ENCODE assay signal across 27 mouse cellular contexts in genomic region chr15:77628647-77629046, GRCm38 (mm10). TPM values are rescaled to one million over a fixed set of nuclear protein-coding genes. Genes with fewer than 3 reads are reported as not detected.
DNase-seq lines count a peak whose midpoint lies in the region; ATAC-seq and TF ChIP-seq lines count a peak whose summit lies in the region.
"Not testable (repeated sequence)": the region's sequence is repeated elsewhere in the genome, so short reads cannot be mapped to it uniquely, and the experiment has no call there.
"Had no signal": no experiment of that assay in that cellular context is flagged by ENCODE, and none has a peak within 500 bp of the region (broad histone marks: within the 10 kb centered on the region; RNA-seq: fewer than 3 reads in every experiment).

No protein-coding gene starts in this region.

- not testable (repeated sequence) for TF ChIP-seq EP300 in CH12.LX (IDR thresholded peaks at IDR 0.05; ENCODE audit: low read length)

- H3K4me2 ChIP-seq in CH12.LX (ENCODE audit: insufficient read depth, low read depth, poor library complexity, severe bottlenecking); intestine, postnatal 0 days (replicated peaks; ENCODE audit: low read depth): not testable (repeated sequence)

- H3K9ac ChIP-seq in CH12.LX (ENCODE audit: insufficient read depth, low read depth); intestine, postnatal 0 days (ENCODE audit: low read depth, low read length); liver, adult 2 months (ENCODE audit: low read depth, low read length): not testable (repeated sequence)

- TF ChIP-seq RAD21 in CH12.LX (IDR thresholded peaks at IDR 0.05; ENCODE audit: low read depth, low read length) = peak; percentile 20

- not testable (repeated sequence) for DNase-seq in CH12.LX (ENCODE audit: extremely low read depth)
- peak; percentile 5 for DNase-seq in embryo, embryonic 10.5 days (ENCODE audit: low spot score)
- DNase-seq in heart, embryonic 10.5 days (ENCODE audit: low spot score) = peak; percentile 65
- DNase-seq in kidney, postnatal 14 days = peak; percentile 14
- DNase-seq in liver, adult 2 months (ENCODE audit: extremely low read depth, low read depth, low spot score) = peak; percentile 45
- DNase-seq in lung, postnatal 36 days = peak; percentile 24

- H3K9me3 ChIP-seq in CH12.LX (replicated peaks; ENCODE audit: low read length); heart, embryonic 10.5 days; intestine, postnatal 0 days (ENCODE audit: control insufficient read depth): not testable (repeated sequence)

- peak in 1 of 2 experiments; percentile 29; a peak in 1 of 4 replicates for TF ChIP-seq CTCF in CH12.LX (conservative IDR thresholded peaks at IDR 0.05 in 1 of 2, IDR thresholded peaks at IDR 0.05 in 1 of 2; ENCODE audit: low read depth in 2 of 2, low read length in 2 of 2)
- peak; percentile 68 for TF ChIP-seq CTCF in intestine, postnatal 0 days (IDR thresholded peaks at IDR 0.05; ENCODE audit: low read depth)
- peak; percentile 65 for TF ChIP-seq CTCF in liver, adult 2 months (IDR thresholded peaks at IDR 0.05; ENCODE audit: low read depth, low read length)

- not testable (repeated sequence) for TF ChIP-seq POLR2A in CH12.LX (IDR thresholded peaks at IDR 0.05; ENCODE audit: low read depth, low read length); liver, adult 2 months (IDR thresholded peaks at IDR 0.05; ENCODE audit: extremely low read depth, insufficient read depth, low read length)

- H3K4me3 ChIP-seq in CH12.LX (replicated peaks in 1 of 3; ENCODE audit: low read depth in 2 of 3, low read length in 2 of 3, poor library complexity in 1 of 3); heart, embryonic 10.5 days; intestine, postnatal 0 days (ENCODE audit: low read depth, low read length); liver, adult 2 months (ENCODE audit: insufficient read depth, low read depth, low read length): not testable (repeated sequence)

- WGBS in heart, embryonic 10.5 days = 52% methylated on average over 9 of the region's 9 CpGs
- WGBS in intestine, postnatal 0 days = 49% methylated on average over 9 of the region's 9 CpGs
- WGBS in liver, adult 2 months = 46% methylated on average over 9 of the region's 9 CpGs

- dilution Hi-C loops in CH12.LX (cut with MboI; ENCODE audit: extremely low pct_ligation_motif_present, extremely low pct_unique_long_range_greater_than_20kb, low sequenced_read_pairs) = not testable (repeated sequence)

- peak; percentile 71 for ATAC-seq in intestine, postnatal 0 days

- H3K36me3 ChIP-seq in CH12.LX (replicated peaks in 1 of 2; ENCODE audit: control insufficient read depth in 1 of 2, insufficient read depth in 1 of 2, low read length in 1 of 2); heart, embryonic 10.5 days; intestine, postnatal 0 days (ENCODE audit: control insufficient read depth, insufficient read depth); liver, adult 2 months (ENCODE audit: control insufficient read depth, insufficient read depth, low read length): not testable (repeated sequence)

- not testable (repeated sequence) for H3K27ac ChIP-seq in CH12.LX (ENCODE audit: insufficient read depth, low read depth); heart, embryonic 10.5 days; intestine, postnatal 0 days (ENCODE audit: low read depth, low read length); liver, adult 2 months (replicated peaks; ENCODE audit: insufficient read depth, low read depth, low read length)

- not testable (repeated sequence) for H3K79me2 ChIP-seq in CH12.LX (replicated peaks; ENCODE audit: control insufficient read depth, extremely low read depth, insufficient read depth, poor library complexity, severe bottlenecking); liver, adult 2 months (ENCODE audit: control insufficient read depth, insufficient read depth, low read length)

- peaks cover 45 to 75% of the 10 kb centered on the region in 2 experiments for H3K4me1 ChIP-seq in CH12.LX (ENCODE audit: control insufficient read depth in 1 of 2, insufficient read depth in 2 of 2)
- H3K4me1 ChIP-seq in heart, embryonic 10.5 days; intestine, postnatal 0 days (replicated peaks; ENCODE audit: control insufficient read depth, insufficient read depth, low read length); liver, adult 2 months (ENCODE audit: control insufficient read depth, insufficient read depth, low read length): not testable (repeated sequence)

- H3K27me3 ChIP-seq in CH12.LX (replicated peaks); heart, embryonic 10.5 days (ENCODE audit: insufficient read depth, poor library complexity, severe bottlenecking); intestine, postnatal 0 days (replicated peaks; ENCODE audit: control insufficient read depth, insufficient read depth, low read length); liver, adult 2 months (ENCODE audit: control insufficient read depth, insufficient read depth, low read length): not testable (repeated sequence)

- in situ Hi-C loops in CH12.LX (cut with MboI; ENCODE audit: low pct_ligation_motif_present, low pct_unique_long_range_greater_than_20kb, low sequenced_read_pairs) = not testable (repeated sequence)

TF ChIP-seq in CH12.LX, 34 proteins besides CTCF, POLR2A, EP300 and RAD21:
- peak; percentile 23 for TF ChIP-seq SMC3 (IDR thresholded peaks at IDR 0.05; ENCODE audit: low read depth, low read length)

RNA-seq across cellular contexts. Expression of gene Apol11b, which starts 14.4 kb away (rescaled TPM):
- 0.04 and 0.08 TPM in 2 replicates for total RNA-seq in CH12.LX (2012; rRNA removed)
- total RNA-seq in CH12.LX (2014; rRNA removed) = 0.26 TPM in 1 of 2 replicates, not detected in the other
- polyA plus RNA-seq in CH12.LX (2012; ENCODE audit: insufficient read length, low read depth) = 0.19 TPM in 1 of 2 replicates, not detected in the other
- not detected in 2 replicates for polyA plus RNA-seq in heart, embryonic 10.5 days (2016; fragmentation: Nextera tagmentation; extraction: Ambion mirVana)
- not detected in 2 replicates for polyA plus RNA-seq in intestine, postnatal 0 days (2015; fragmentation: Nextera tagmentation; extraction: Ambion mirVana)
- 0.27 and 0.37 TPM in 2 replicates for total RNA-seq in liver, adult 2 months (2014; rRNA removed)
- polyA plus RNA-seq in liver, adult 2 months (2012; rRNA removed) = 0.04 TPM in 1 of 2 replicates, not detected in the other
- total RNA-seq: granulocyte monocyte progenitor cell, adult 5-6 weeks; layer of hippocampus, postnatal 36 days; left cerebral cortex, postnatal 10 days; megakaryocyte progenitor cell, adult 5-6 weeks had no signal
- polyA plus RNA-seq: heart, embryonic 12.5 days; hindbrain, embryonic 12.5 days; limb, embryonic 12.5 days; midbrain, embryonic 11.5 days had no signal

RNA-seq across cellular contexts. Expression of gene Gm36245, which starts 29.6 kb away (rescaled TPM):
- not detected in 2 replicates for total RNA-seq in CH12.LX (2012; rRNA removed)
- total RNA-seq in CH12.LX (2014; rRNA removed) = not detected in 2 replicates
- not detected in 2 replicates for polyA plus RNA-seq in CH12.LX (2012; ENCODE audit: insufficient read length, low read depth)
- not detected in 2 replicates for polyA plus RNA-seq in heart, embryonic 10.5 days (2016; fragmentation: Nextera tagmentation; extraction: Ambion mirVana)
- polyA plus RNA-seq in intestine, postnatal 0 days (2015; fragmentation: Nextera tagmentation; extraction: Ambion mirVana) = not detected in 2 replicates
- not detected in 2 replicates for total RNA-seq in liver, adult 2 months (2014; rRNA removed)
- not detected in 2 replicates for polyA plus RNA-seq in liver, adult 2 months (2012; rRNA removed)
- total RNA-seq: adrenal gland, postnatal 10 days; gastrocnemius, postnatal 10 days; granulocyte monocyte progenitor cell, adult 5-6 weeks; heart, postnatal 14 days; layer of hippocampus, adult 8-10 months; layer of hippocampus, postnatal 36 days; left cerebral cortex, postnatal 10 days; megakaryocyte progenitor cell, adult 5-6 weeks; MEL had no signal
- polyA plus RNA-seq: CD4-positive, CD25-positive, alpha-beta regulatory T cell, adult 4 months; cerebellum, adult 2 months; forebrain, embryonic 15.5 days; heart, embryonic 12.5 days; hindbrain, embryonic 12.5 days; kidney, embryonic 15.5 days; limb, embryonic 12.5 days; liver, embryonic 13.5 days; midbrain, embryonic 11.5 days; neural tube, embryonic 15.5 days; stomach, embryonic 15.5 days had no signal

RNA-seq across cellular contexts. Expression of gene Apol10b, which starts 32.7 kb away (rescaled TPM):
- 2.3 and 2.9 TPM in 2 replicates for total RNA-seq in CH12.LX (2012; rRNA removed)
- 4.9 and 5.2 TPM in 2 replicates for total RNA-seq in CH12.LX (2014; rRNA removed)
- polyA plus RNA-seq in CH12.LX (2012; ENCODE audit: insufficient read length, low read depth) = 3.6 and 4.3 TPM in 2 replicates
- not detected in 2 replicates for polyA plus RNA-seq in heart, embryonic 10.5 days (2016; fragmentation: Nextera tagmentation; extraction: Ambion mirVana)
- 0.61 and 0.69 TPM in 2 replicates for polyA plus RNA-seq in intestine, postnatal 0 days (2015; fragmentation: Nextera tagmentation; extraction: Ambion mirVana)
- total RNA-seq in liver, adult 2 months (2014; rRNA removed) = 0.20 and 0.28 TPM in 2 replicates
- 0.04 and 0.05 TPM in 2 replicates for polyA plus RNA-seq in liver, adult 2 months (2012; rRNA removed)
- total RNA-seq: granulocyte monocyte progenitor cell, adult 5-6 weeks; left cerebral cortex, postnatal 10 days; megakaryocyte progenitor cell, adult 5-6 weeks had no signal
- polyA plus RNA-seq: forebrain, embryonic 15.5 days; heart, embryonic 12.5 days; limb, embryonic 12.5 days; liver, embryonic 13.5 days; neural tube, embryonic 15.5 days had no signal
